Mouse (Mus musculus) mouse trophoblast stem cell (cell line): ENCODE measurements at regions not wholly inside any gene's neighbourhood (a gene's known extent, or its start where the extent isn't known, plus 50 kb on each side); places are given as distances from the start of the nearest gene placed in this dataset.

Source experiments
- in situ Hi-C, 2 experiments: fragments of 300-500 bp; cut with MseI, MboI; formaldehyde crosslinking; loops; 2 replicates in 1 of 2; 3 replicates in 1 of 2; pipeline ENCODE4 v1.15.1; 2025

DNA sequence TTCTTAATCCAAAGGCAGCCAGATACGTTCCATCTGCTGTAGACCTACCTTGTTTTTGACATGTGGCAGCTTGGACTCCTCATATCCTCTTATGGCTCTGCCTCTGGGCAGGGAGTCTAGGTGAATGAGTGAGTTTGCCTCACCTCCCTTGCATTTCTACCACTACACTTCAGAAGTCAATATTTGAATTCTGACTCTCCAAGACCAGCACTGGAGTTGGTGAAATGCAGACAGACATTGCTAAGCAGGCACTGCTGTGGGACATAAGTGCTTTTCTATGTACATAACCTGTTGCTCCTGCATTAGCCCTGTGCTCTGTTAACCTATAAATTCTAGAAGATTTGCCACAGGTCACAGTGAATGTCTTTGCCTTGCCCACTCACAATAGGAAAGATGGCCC, 53.3 kb upstream of the Wdr1 start:
- in situ Hi-C loops: loop anchor here in 1 of 2 experiments (5.0 kb wide), 1 partner anchor 34 kb away; no protein-coding TSS in a partner anchor
